Mouse (Mus musculus) layer of hippocampus, postnatal 10 days (tissue): ENCODE results near the gene Klf8. TPM values are rescaled to one million over a fixed set of nuclear protein-coding genes. Genes with fewer than 3 reads are reported as not detected.

Experiments
- DNase-seq, 2 experiments: peaks; one replicate each; pipeline ENCODE4 v3.0.0; 2021; ENCODE audit warnings: low spot score in 2 of 2
- total RNA-seq, 2 experiments: library from RNA; stranded (reverse); gene quantifications; 2 replicates each; pipeline ENCODE4 v1.2.3; 2021

Klf8 gene
- total RNA-seq, 2 experiments from 2014 or later: 10.3 to 11.0 TPM

GRCm38 (mm10) chrX:153433659-153434293 is 196.5 kb downstream of the Klf8 start:
- peak in 1 of 2 experiments; percentile 11 for DNase-seq

GRCm38 (mm10) chrX:153439573-153439972 is 202.3 kb downstream of the Klf8 start:
- no peak for DNase-seq

GRCm38 (mm10) chrX:153440018-153440417 is 202.8 kb downstream of the Klf8 start:
- no peak for DNase-seq

Other genes starting within 250 kb of the Klf8 start
- gene Usp51, start 231.0 kb upstream of the Klf8 start, total RNA-seq: 1 to 10 TPM; 2.7 to 4.1 TPM
- gene Mageh1, start 199.9 kb upstream of the Klf8 start, total RNA-seq: 10 to 100 TPM; 57.1 to 61.4 TPM
- gene Foxr2, start 118.7 kb upstream of the Klf8 start, total RNA-seq: under 1 TPM; 0.47 to 0.75 TPM
- 100 to 1,000 TPM; 103 to 112 TPM for gene Rragb, start 97.5 kb upstream of the Klf8 start, total RNA-seq